Mouse (Mus musculus) stomach, embryonic 15.5 days (tissue): ENCODE measurements around the gene Cdc42bpa. TPM values are rescaled to one million over a fixed set of nuclear protein-coding genes. Genes with fewer than 3 reads are reported as not detected.
A peak's percentile ranks its signal among the peaks of the same experiment; 100 is the strongest.

Source experiments
- ATAC-seq: fragments of 200-750 bp; cut with Nextera tagmentation; 2 replicates; pipeline ENCODE4 v1.8.0; 2017; ENCODE audit warnings: low read depth, moderate number of reproducible peaks, moderate TSS enrichment; ENCODE audit not compliant: insufficient read depth, low FRiP score
- H3K27ac ChIP-seq: fragments of 300-500 bp; sonication (generic); 2 replicates; pipeline ENCODE4 v1.5.1; 2015; ENCODE audit warnings: mild to moderate bottlenecking, inconsistent platforms
- H3K27me3 ChIP-seq: fragments of 300-500 bp; sonication (generic); replicated peaks from 2 replicates; pipeline ENCODE4 v1.6.1; 2015; ENCODE audit warnings: inconsistent platforms
- H3K36me3 ChIP-seq: fragments of 300-500 bp; sonication (generic); 2 replicates; pipeline ENCODE4 v1.6.1; 2015; ENCODE audit warnings: inconsistent platforms
- H3K4me1 ChIP-seq: fragments of 300-500 bp; sonication (generic); 2 replicates; pipeline ENCODE4 v1.6.1; 2015; ENCODE audit warnings: inconsistent platforms
- H3K4me2 ChIP-seq: fragments of 300-500 bp; sonication (generic); 2 replicates; pipeline ENCODE4 v1.6.1; 2015; ENCODE audit warnings: mild to moderate bottlenecking, inconsistent platforms
- H3K4me3 ChIP-seq: fragments of 300-500 bp; sonication (generic); replicated peaks from 2 replicates; pipeline ENCODE4 v1.5.1; 2015; ENCODE audit warnings: inconsistent platforms
- H3K9ac ChIP-seq: fragments of 300-500 bp; sonication (generic); 2 replicates; pipeline ENCODE4 v1.6.1; 2015; ENCODE audit warnings: inconsistent platforms
- H3K9me3 ChIP-seq: fragments of 300-500 bp; sonication (generic); 2 replicates; pipeline ENCODE4 v1.6.1; 2016; ENCODE audit warnings: inconsistent platforms
- WGBS: fragments of 180-500 bp; shearing (Covaris S2); methylation state at CpG from one replicate; pipeline ENCODE4 v1.1.7; 2015; 5-methylcytosine and 5-hydroxymethylcytosine counted together
- polyA plus RNA-seq: library from polyadenylated mRNA; unstranded; fragments of >200 nt; fragmentation: Nextera tagmentation; extraction: Ambion mirVana; gene quantifications from 2 replicates; pipeline ENCODE4 v1.2.1, GENCODE M21; 2015

Cdc42bpa gene
- 16.9 and 17.9 TPM in 2 replicates for polyA plus RNA-seq

DNA sequence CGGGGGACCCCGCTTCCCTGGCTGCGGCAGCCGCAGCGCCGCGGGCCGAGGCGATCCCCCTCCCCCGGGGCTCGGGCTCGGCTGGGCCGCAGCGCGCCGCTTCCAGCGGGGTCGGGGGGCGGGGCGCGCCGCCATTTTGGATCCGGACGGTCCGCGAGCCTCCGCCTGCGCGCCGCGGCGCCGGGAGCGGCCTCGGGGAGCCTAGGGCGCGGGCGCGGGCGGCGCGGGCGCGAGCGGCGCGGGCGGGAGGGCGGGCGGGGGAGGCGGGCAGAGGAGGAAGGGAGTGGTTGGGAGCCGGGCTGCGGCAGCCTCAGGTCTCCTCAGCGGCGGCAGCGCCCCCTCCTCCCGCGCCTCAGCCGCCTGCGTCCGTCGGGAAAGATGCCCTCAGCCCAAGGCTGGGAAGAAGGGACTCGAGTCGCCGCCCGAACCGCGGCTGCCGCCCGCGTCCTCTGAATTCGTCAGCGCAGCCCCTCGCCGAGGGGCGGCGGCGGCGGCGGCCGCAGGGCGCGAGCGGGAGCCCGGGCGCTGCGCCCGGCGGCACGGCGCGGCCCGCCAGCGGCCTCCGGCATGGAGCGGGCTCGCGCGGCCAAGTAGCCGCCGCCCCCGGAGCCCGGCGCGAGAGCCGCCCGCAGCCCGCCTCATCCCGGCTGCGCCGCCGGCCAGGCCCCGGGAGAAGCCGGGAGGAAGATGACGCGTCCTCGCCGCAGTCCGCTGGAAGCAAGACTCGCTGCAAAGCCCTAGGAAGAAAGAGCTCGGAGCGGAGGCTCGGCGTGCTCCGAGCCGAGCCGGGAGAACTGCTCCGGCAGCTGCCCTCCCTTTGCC is at the start of gene Cdc42bpa:
TSS of gene Cdc42bpa (plus strand) at position 752 of the 822 bp plus-strand sequence.
- Histone ChIP-seq H3K27ac (peak within 1 kb of the TSS; percentile 93), H3K9ac (peak within 1 kb of the TSS; percentile 88), H3K4me1 (no peaks in the 10 kb centered on the region), H3K4me2 (peak within 1 kb of the TSS; percentile 64), H3K9me3 (no peaks in the 10 kb centered on the region), H3K4me3 (peak within 1 kb of the TSS; percentile 82), H3K27me3 (no peaks in the 10 kb centered on the region), H3K36me3 (no peaks in the 10 kb centered on the region)
- WGBS, result under 1% methylated on average over 92 of the region's 128 CpGs
- ATAC-seq, result peak; percentile 97

DNA sequence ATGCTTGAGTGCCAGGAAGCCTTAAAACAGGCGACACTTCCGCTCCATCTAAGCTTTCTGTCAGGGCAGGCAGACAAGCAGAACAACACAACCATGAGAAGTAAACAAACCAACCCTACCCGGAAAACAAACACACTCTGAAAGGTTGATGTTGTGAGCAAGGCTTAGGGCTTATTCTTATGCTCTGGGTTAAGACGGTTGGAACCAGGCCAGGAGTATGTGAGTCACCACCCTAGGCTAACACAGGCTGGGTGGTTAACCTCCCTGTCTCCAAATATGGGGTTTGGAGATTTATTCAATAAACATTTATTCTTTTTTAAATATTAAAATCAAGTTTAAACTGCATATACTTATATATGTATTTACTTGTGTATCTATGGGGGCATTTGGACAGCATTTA is 46.8 kb upstream of the Cdc42bpa start:
- no peaks in the 10 kb centered on the region for H3K27me3 ChIP-seq
- H3K4me2 ChIP-seq, result no peak overlapping the region
- H3K4me1 ChIP-seq, result 0 out of 2 replicates have a peak, but pooled peaks cover 2% of the 10 kb centered on the region
- H3K4me3 ChIP-seq, result no peak overlapping the region
- H3K36me3 ChIP-seq, result no peaks in the 10 kb centered on the region
- no peak overlapping the region for H3K27ac ChIP-seq
- H3K9ac ChIP-seq, result no peak overlapping the region
- WGBS, result 57% methylated on average over 4 of the region's 4 CpGs
- no peaks in the 10 kb centered on the region for H3K9me3 ChIP-seq
- ATAC-seq, result peak; percentile 66; the same call in 1 of the 2 replicates

DNA sequence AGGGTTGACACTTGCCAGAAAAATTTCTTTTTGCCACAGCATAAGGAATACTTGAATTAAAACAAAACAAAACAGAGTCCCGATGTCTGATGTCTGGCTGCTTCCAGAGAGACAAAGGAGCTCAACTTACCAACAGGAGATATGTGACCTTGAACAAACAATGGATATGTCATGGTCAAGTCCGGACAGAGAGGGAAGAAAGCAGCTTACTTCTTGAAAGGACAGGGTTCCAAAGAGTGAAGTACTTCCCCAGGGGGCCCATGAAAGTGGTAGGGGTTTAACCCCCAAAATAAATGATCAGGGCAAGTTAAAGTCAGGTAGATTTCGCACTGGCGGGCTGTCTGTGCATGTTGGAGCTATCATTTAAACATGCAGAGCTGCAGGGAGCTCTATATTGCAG is 43.2 kb upstream of the Cdc42bpa start:
- 61% methylated on average over 4 of the region's 4 CpGs for WGBS
- Histone ChIP-seq H3K36me3 (no peaks in the 10 kb centered on the region), H3K9me3 (no peaks in the 10 kb centered on the region), H3K9ac (no peak overlapping the region), H3K4me1 (0 out of 2 replicates have a peak, but pooled peaks cover 2% of the 10 kb centered on the region), H3K4me3 (no peak overlapping the region), H3K4me2 (no peak overlapping the region), H3K27me3 (no peaks in the 10 kb centered on the region), H3K27ac (no peak overlapping the region)
- no peak for ATAC-seq

DNA sequence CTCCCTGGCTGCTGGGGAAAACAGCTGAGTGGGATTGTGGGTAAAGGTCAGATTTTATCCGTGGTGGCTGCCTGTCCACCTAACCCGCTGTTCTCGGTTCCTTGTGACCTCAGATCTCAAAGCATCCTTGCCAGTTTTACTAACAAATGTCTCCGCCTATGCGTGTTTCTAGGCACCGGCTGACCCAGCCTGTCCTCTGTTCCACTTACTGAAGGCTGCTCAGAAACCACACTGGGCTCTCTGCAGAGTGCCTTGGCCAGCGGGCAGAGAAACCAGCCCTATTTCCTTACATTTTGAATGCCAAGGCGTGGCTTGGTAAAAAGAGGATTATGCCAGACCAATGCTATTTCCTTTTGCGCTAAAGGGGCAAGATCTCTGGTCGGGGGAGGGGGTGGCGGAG is 42.8 kb upstream of the Cdc42bpa start:
- H3K9me3 ChIP-seq, result no peaks in the 10 kb centered on the region
- H3K4me2 ChIP-seq, result no peak overlapping the region
- no peak for ATAC-seq
- no peak overlapping the region for H3K9ac ChIP-seq
- 78% methylated on average over 11 of the region's 11 CpGs for WGBS
- H3K27ac ChIP-seq, result no peak overlapping the region
- no peaks in the 10 kb centered on the region for H3K27me3 ChIP-seq
- 0 out of 2 replicates have a peak, but pooled peaks cover 2% of the 10 kb centered on the region for H3K4me1 ChIP-seq
- H3K4me3 ChIP-seq, result no peak overlapping the region
- no peaks in the 10 kb centered on the region for H3K36me3 ChIP-seq

DNA sequence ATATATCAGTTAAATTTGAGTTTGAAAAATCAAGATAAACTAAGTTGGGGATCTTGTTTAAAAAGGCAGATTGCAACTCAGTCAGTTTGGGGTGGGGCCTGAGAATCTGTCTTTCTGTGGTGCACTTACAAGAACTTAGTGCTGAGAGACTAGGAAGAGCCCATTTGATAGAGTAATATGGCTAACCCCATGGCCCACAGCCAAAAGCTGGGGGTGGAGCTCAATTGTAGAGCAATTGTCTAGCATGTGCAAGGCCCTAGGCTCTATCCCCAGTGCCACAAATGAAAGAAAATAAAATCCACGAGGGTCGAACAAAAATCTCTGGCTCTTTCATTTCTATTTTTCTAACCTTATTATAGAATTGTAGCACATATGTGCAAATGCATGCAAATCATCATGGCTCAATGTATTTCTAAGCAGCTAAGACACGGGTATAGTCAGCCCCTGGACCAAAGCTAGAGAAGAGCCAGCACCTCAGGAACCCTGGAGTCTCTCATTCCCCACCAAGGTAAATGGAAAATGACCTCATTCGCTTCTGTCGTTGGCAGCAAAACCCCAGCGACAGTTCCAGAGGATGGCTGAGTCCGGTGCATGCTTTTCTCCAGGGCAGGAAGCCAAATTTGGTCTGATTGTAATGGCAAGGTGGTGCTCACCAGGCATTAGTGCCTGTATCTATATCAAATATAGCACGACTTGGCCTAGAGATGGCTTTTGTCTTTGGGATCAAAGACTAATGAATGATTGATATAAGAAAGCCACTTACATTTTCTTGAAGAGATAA is 40.4 kb upstream of the Cdc42bpa start:
- Histone ChIP-seq H3K36me3 (no peaks in the 10 kb centered on the region), H3K27ac (no peak overlapping the region), H3K4me3 (no peak overlapping the region), H3K27me3 (no peaks in the 10 kb centered on the region), H3K9ac (no peak overlapping the region), H3K9me3 (no peaks in the 10 kb centered on the region), H3K4me2 (no peak overlapping the region), H3K4me1 (no peaks in the 10 kb centered on the region)
- WGBS, result 78% methylated on average over 8 of the region's 8 CpGs
- no peak for ATAC-seq

DNA sequence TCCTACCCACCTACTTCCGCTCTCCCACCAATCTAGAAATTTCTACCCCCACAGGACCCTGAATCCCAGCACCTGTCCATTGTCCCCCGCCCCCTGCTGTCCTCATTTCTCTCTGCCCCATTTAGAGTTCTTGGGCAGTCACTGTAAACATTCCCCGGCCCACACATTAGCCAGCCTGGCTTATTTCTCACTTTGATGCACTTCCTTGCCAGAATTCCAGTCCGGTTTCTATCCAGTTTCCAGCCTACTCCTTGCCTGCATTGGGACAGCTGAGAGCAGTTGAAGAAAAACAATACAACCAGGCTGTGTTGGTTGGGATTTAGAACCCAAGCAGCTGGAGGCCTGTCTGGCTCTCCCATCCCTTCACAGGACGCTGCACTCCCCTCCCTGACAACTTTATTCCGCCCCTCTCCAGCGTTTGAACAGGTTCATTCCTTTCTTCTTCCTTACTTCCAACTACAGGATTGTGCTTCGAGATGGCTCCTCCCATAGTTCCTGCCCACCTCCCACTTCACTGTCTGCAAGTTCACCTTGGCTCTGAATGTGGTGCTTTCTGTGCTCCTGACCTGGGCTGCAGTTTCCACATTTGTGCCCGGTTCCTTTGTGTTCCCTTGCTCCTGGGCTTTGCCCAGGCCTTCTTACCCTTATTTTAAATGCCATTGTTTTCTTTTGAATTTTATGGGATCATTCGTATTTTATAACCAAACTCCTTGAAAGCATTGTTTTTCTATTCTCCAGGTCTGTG is 36.4 kb upstream of the Cdc42bpa start:
- Histone ChIP-seq H3K4me2 (no peak overlapping the region), H3K27ac (no peak overlapping the region), H3K27me3 (no peaks in the 10 kb centered on the region), H3K4me3 (no peak overlapping the region), H3K9me3 (no peaks in the 10 kb centered on the region), H3K36me3 (no peaks in the 10 kb centered on the region), H3K4me1 (no peaks in the 10 kb centered on the region), H3K9ac (no peak overlapping the region)
- WGBS, result 52% methylated on average over 10 of the region's 10 CpGs
- no peak; the same call in 1 of the 2 replicates for ATAC-seq

DNA sequence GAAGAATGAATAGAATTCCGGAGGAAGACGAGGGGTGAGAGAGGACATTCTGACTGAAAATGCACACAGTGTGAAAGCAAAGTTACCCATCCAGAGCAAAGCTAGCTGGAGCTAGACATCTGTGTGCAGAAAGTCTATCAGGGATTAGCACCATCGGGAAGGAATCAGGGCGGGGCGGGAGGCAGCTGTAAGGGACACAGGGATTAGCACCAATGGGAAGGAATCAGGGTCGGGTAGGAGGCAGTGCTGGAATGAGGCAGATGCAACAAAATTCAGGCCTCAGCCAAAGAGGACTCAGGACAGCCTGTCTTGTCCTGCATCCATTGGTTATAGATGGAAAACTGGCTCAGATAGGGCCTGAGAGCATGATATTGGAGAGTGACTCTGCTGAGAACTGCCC is 34.0 kb upstream of the Cdc42bpa start:
- no peak overlapping the region for H3K4me3 ChIP-seq
- 71% methylated on average over 6 of the region's 6 CpGs for WGBS
- H3K36me3 ChIP-seq, result no peaks in the 10 kb centered on the region
- no peak overlapping the region for H3K27ac ChIP-seq
- H3K4me1 ChIP-seq, result no peaks in the 10 kb centered on the region
- ATAC-seq, result no peak
- no peaks in the 10 kb centered on the region for H3K27me3 ChIP-seq
- H3K9ac ChIP-seq, result no peak overlapping the region
- no peaks in the 10 kb centered on the region for H3K9me3 ChIP-seq
- no peak overlapping the region for H3K4me2 ChIP-seq

DNA sequence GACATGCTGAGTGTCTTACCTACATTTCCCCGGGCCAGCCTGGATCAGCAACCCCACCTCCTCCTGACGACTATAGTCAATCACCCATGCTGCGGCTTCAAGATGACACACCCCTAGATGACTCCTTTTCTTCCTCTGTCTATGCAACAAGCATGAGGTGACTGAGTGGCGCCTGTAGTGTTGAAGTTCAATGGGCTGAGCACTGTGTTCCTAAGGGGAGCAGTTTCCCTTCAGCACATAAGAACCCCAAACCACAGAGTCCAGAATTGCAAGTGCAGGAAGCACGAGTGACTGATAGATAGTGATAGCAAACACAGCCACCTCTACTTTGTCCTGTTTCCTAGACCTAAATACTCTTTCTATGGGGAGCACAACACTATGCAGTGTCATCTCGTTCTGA is 33.2 kb upstream of the Cdc42bpa start:
- WGBS, result 78% methylated on average over 6 of the region's 6 CpGs
- Histone ChIP-seq H3K27me3 (no peaks in the 10 kb centered on the region), H3K9ac (no peak overlapping the region), H3K36me3 (no peaks in the 10 kb centered on the region), H3K4me3 (no peak overlapping the region), H3K4me1 (no peaks in the 10 kb centered on the region), H3K27ac (no peak overlapping the region), H3K4me2 (no peak overlapping the region), H3K9me3 (no peaks in the 10 kb centered on the region)
- no peak for ATAC-seq

DNA sequence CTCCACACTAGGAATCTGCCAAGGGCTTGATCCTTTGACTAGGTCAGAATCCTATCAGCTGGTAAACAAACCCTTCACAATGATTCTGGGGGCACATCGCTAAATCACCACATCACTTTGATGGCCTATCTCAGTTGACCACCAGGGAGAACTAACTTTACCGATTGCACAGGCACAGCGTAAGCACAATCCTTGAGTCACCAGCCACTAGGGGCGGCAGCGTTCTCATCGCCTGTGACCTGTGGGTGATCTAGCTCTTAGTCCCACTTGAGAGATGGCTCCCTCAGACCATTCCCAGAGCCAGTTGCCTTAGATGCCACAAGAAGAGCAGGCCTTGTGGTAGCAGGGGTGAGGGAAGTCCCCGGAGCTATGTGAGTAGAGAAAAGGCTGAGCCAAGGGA is 31.4 kb upstream of the Cdc42bpa start:
- H3K36me3 ChIP-seq, result no peaks in the 10 kb centered on the region
- no peaks in the 10 kb centered on the region for H3K4me1 ChIP-seq
- H3K27me3 ChIP-seq, result no peaks in the 10 kb centered on the region
- H3K4me3 ChIP-seq, result no peak overlapping the region
- H3K4me2 ChIP-seq, result no peak overlapping the region
- H3K9ac ChIP-seq, result no peak overlapping the region
- 59% methylated on average over 7 of the region's 7 CpGs for WGBS
- no peak overlapping the region for H3K27ac ChIP-seq
- no peak for ATAC-seq
- H3K9me3 ChIP-seq, result no peaks in the 10 kb centered on the region

DNA sequence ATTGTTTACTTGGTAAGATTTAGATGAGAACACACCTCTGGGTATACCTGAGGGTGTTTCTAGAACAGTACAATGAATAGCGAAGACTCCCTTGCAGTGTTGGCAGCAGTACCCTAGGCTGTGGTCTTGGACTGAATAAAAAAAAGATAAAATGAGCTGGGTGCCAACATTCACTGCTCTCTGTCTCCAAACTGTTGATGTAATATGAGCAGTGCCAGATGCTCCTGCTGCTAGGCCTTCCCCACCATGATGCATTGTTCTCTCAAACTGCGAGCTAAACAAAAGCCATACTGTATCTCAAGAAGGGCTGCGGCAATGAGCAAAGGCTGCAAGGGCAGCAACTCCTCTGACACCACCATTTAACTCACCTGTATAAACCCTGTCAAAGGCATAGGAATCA is 29.0 kb upstream of the Cdc42bpa start:
- Histone ChIP-seq H3K27ac (no peak overlapping the region), H3K4me3 (no peak overlapping the region), H3K9me3 (no peaks in the 10 kb centered on the region), H3K36me3 (no peaks in the 10 kb centered on the region), H3K27me3 (no peaks in the 10 kb centered on the region), H3K9ac (no peak overlapping the region), H3K4me2 (no peak overlapping the region), H3K4me1 (no peaks in the 10 kb centered on the region)
- ATAC-seq, result no peak
- 65% methylated on average over 3 of the region's 3 CpGs for WGBS

DNA sequence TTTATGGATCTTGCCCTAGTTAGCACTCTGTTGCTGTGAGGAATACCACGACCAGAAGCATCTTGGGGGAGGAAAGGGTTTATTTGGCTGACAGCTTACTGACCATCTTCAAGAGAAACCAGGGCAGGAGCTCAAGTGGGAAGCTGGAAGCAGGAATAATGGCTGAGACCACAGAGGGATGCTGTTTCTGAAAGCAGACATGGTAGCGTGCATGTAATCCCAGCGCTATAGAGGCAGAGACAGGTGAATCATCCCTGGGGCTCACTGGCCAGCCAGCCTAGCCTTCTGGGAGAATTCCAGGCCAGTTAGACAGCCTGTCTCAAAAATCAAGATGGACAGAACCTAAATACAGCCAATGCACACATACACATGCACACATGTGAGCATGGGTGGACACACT is 26.2 kb upstream of the Cdc42bpa start:
- no peak overlapping the region for H3K27ac ChIP-seq
- no peaks in the 10 kb centered on the region for H3K36me3 ChIP-seq
- no peak for ATAC-seq
- no peaks in the 10 kb centered on the region for H3K9me3 ChIP-seq
- H3K4me3 ChIP-seq, result no peak overlapping the region
- no peak overlapping the region for H3K4me2 ChIP-seq
- H3K27me3 ChIP-seq, result no peaks in the 10 kb centered on the region
- no peaks in the 10 kb centered on the region for H3K4me1 ChIP-seq
- WGBS, result 81% methylated on average over 3 of the region's 3 CpGs
- no peak overlapping the region for H3K9ac ChIP-seq
